Mouse (Mus musculus): ENCODE results near the gene Slc1a7. TPM values are rescaled to one million over a fixed set of nuclear protein-coding genes. Genes with fewer than 3 reads are reported as not detected.
A peak's percentile ranks its signal among the peaks of the same experiment; 100 is the strongest.

Gene Slc1a7
- polyA plus RNA-seq, 1 experiment from 2014 or later, result 0.15 TPM

GRCm38 (mm10) chr4:108030888-108031501, 62.9 kb downstream of the Slc1a7 start:
- H3K27me3 ChIP-seq (replicated peaks; ENCODE audit: control insufficient read depth, insufficient read depth, low read length), result peaks cover 16% of the 10 kb centered on the region
- peak overlapping the region; percentile 67 for H3K9ac ChIP-seq (ENCODE audit: low read depth, low read length)
- H3K4me2 ChIP-seq (ENCODE audit: low read depth, low read length), result peak overlapping the region; percentile 97
- peak overlapping the region; percentile 60 for H3K4me3 ChIP-seq (ENCODE audit: low read length)
- H3K36me3 ChIP-seq (ENCODE audit: control insufficient read depth, insufficient read depth, low read length), result no peaks in the 10 kb centered on the region
- H3K27ac ChIP-seq (ENCODE audit: low read length), result no peak overlapping the region
- H3K4me1 ChIP-seq (ENCODE audit: control insufficient read depth, insufficient read depth, low read length), result peaks cover 11% of the 10 kb centered on the region; the same call in 1 of the 2 replicates
- 7% methylated on average over 22 of the region's 22 CpGs for WGBS
- no peak for ATAC-seq
- H3K9me3 ChIP-seq (ENCODE audit: control insufficient read depth, low read length), result no peaks in the 10 kb centered on the region

GRCm38 (mm10) chr4:108031502-108032351, 63.6 kb downstream of the Slc1a7 start:
- no peaks in the 10 kb centered on the region for H3K9me3 ChIP-seq (ENCODE audit: control insufficient read depth, low read length)
- no peaks in the 10 kb centered on the region for H3K36me3 ChIP-seq (ENCODE audit: control insufficient read depth, insufficient read depth, low read length)
- H3K4me3 ChIP-seq (ENCODE audit: low read length), result peak overlapping the region; percentile 60
- ATAC-seq, result peak; percentile 19; the same call in 1 of the 2 replicates
- peaks cover 16% of the 10 kb centered on the region for H3K27me3 ChIP-seq (replicated peaks; ENCODE audit: control insufficient read depth, insufficient read depth, low read length)
- H3K27ac ChIP-seq (ENCODE audit: low read length), result no peak overlapping the region
- WGBS, result under 1% methylated on average over 65 of the region's 86 CpGs
- H3K4me2 ChIP-seq (ENCODE audit: low read depth, low read length), result peak overlapping the region; percentile 97
- peak overlapping the region; percentile 67 for H3K9ac ChIP-seq (ENCODE audit: low read depth, low read length)
- peaks cover 11% of the 10 kb centered on the region; the same call in 1 of the 2 replicates for H3K4me1 ChIP-seq (ENCODE audit: control insufficient read depth, insufficient read depth, low read length)

GRCm38 (mm10) chr4:108032352-108032849, 64.3 kb downstream of the Slc1a7 start:
- WGBS, result 47% methylated on average over 11 of the region's 11 CpGs
- ATAC-seq, result no peak

GRCm38 (mm10) chr4:108033041-108033764, 65.1 kb downstream of the Slc1a7 start:
- Histone ChIP-seq H3K9me3 (ENCODE audit: control insufficient read depth, low read length) (no peaks in the 10 kb centered on the region), H3K4me2 (ENCODE audit: low read depth, low read length) (no peak overlapping the region), H3K27me3 (replicated peaks; ENCODE audit: control insufficient read depth, insufficient read depth, low read length) (peaks cover 16% of the 10 kb centered on the region), H3K9ac (ENCODE audit: low read depth, low read length) (no peak overlapping the region), H3K4me3 (ENCODE audit: low read length) (no peak overlapping the region), H3K36me3 (ENCODE audit: control insufficient read depth, insufficient read depth, low read length) (no peaks in the 10 kb centered on the region), H3K4me1 (ENCODE audit: control insufficient read depth, insufficient read depth, low read length) (peaks cover 11% of the 10 kb centered on the region; the same call in 1 of the 2 replicates), H3K27ac (ENCODE audit: low read length) (no peak overlapping the region)
- no peak for ATAC-seq
- 80% methylated on average over 8 of the region's 8 CpGs for WGBS

More at GRCm38 (mm10) chr4:108032352-108032849, 64.3 kb downstream of the Slc1a7 start:
- no peak overlapping the region for H3K27ac ChIP-seq (ENCODE audit: low read length)
- peak overlapping the region; percentile 67; the same call in 1 of the 2 replicates for H3K9ac ChIP-seq (ENCODE audit: low read depth, low read length)
- no peaks in the 10 kb centered on the region for H3K36me3 ChIP-seq (ENCODE audit: control insufficient read depth, insufficient read depth, low read length)
- H3K9me3 ChIP-seq (ENCODE audit: control insufficient read depth, low read length), result no peaks in the 10 kb centered on the region
- H3K4me1 ChIP-seq (ENCODE audit: control insufficient read depth, insufficient read depth, low read length), result peaks cover 11% of the 10 kb centered on the region; the same call in 1 of the 2 replicates
- peaks cover 16% of the 10 kb centered on the region for H3K27me3 ChIP-seq (replicated peaks; ENCODE audit: control insufficient read depth, insufficient read depth, low read length)
- peak overlapping the region; percentile 97 for H3K4me2 ChIP-seq (ENCODE audit: low read depth, low read length)
- peak overlapping the region; percentile 60 for H3K4me3 ChIP-seq (ENCODE audit: low read length)

GRCm38 (mm10) chr4:108037027-108037426, 68.9 kb downstream of the Slc1a7 start:
- Histone ChIP-seq H3K4me1 (ENCODE audit: control insufficient read depth, insufficient read depth, low read length) (peaks cover 3% of the 10 kb centered on the region; the same call in 1 of the 2 replicates), H3K36me3 (ENCODE audit: control insufficient read depth, insufficient read depth, low read length) (no peaks in the 10 kb centered on the region), H3K4me2 (ENCODE audit: low read depth, low read length) (no peak overlapping the region), H3K9ac (ENCODE audit: low read depth, low read length) (no peak overlapping the region), H3K27ac (ENCODE audit: low read length) (no peak overlapping the region), H3K4me3 (ENCODE audit: low read length) (no peak overlapping the region), H3K9me3 (ENCODE audit: control insufficient read depth, low read length) (no peaks in the 10 kb centered on the region), H3K27me3 (replicated peaks; ENCODE audit: control insufficient read depth, insufficient read depth, low read length) (peaks cover 1% of the 10 kb centered on the region; the same call in 1 of the 2 replicates)
- WGBS, result 84% methylated on average over 8 of the region's 8 CpGs
- ATAC-seq, result no peak

GRCm38 (mm10) chr4:108045136-108046107, 77.3 kb downstream of the Slc1a7 start:
- Histone ChIP-seq H3K4me1 (ENCODE audit: control insufficient read depth, insufficient read depth, low read length) (no peaks in the 10 kb centered on the region), H3K4me2 (ENCODE audit: low read depth, low read length) (no peak overlapping the region), H3K9ac (ENCODE audit: low read depth, low read length) (no peak overlapping the region), H3K36me3 (ENCODE audit: control insufficient read depth, insufficient read depth, low read length) (no peaks in the 10 kb centered on the region; the same call in 1 of the 2 replicates), H3K27me3 (replicated peaks; ENCODE audit: control insufficient read depth, insufficient read depth, low read length) (no peaks in the 10 kb centered on the region), H3K27ac (ENCODE audit: low read length) (no peak overlapping the region), H3K4me3 (ENCODE audit: low read length) (no peak overlapping the region), H3K9me3 (ENCODE audit: control insufficient read depth, low read length) (no peaks in the 10 kb centered on the region)
- 73% methylated on average over 19 of the region's 19 CpGs for WGBS
- ATAC-seq, result no peak

GRCm38 (mm10) chr4:108046136-108046535, 78.0 kb downstream of the Slc1a7 start:
- no peak overlapping the region for H3K4me3 ChIP-seq (ENCODE audit: low read length)
- WGBS, result 90% methylated on average over 8 of the region's 8 CpGs
- ATAC-seq, result no peak
- H3K9ac ChIP-seq (ENCODE audit: low read depth, low read length), result no peak overlapping the region
- H3K4me1 ChIP-seq (ENCODE audit: control insufficient read depth, insufficient read depth, low read length), result no peaks in the 10 kb centered on the region
- no peak overlapping the region for H3K27ac ChIP-seq (ENCODE audit: low read length)
- H3K9me3 ChIP-seq (ENCODE audit: control insufficient read depth, low read length), result no peaks in the 10 kb centered on the region
- H3K4me2 ChIP-seq (ENCODE audit: low read depth, low read length), result no peak overlapping the region
- H3K36me3 ChIP-seq (ENCODE audit: control insufficient read depth, insufficient read depth, low read length), result no peaks in the 10 kb centered on the region; the same call in 1 of the 2 replicates
- no peaks in the 10 kb centered on the region for H3K27me3 ChIP-seq (replicated peaks; ENCODE audit: control insufficient read depth, insufficient read depth, low read length)

GRCm38 (mm10) chr4:108051687-108052274, 83.6 kb downstream of the Slc1a7 start:
- Histone ChIP-seq H3K9me3 (ENCODE audit: control insufficient read depth, low read length) (no peaks in the 10 kb centered on the region), H3K36me3 (ENCODE audit: control insufficient read depth, insufficient read depth, low read length) (peaks cover 16% of the 10 kb centered on the region), H3K9ac (ENCODE audit: low read depth, low read length) (no peak overlapping the region), H3K27ac (ENCODE audit: low read length) (no peak overlapping the region), H3K4me2 (ENCODE audit: low read depth, low read length) (no peak overlapping the region), H3K4me1 (ENCODE audit: control insufficient read depth, insufficient read depth, low read length) (no peaks in the 10 kb centered on the region), H3K27me3 (replicated peaks; ENCODE audit: control insufficient read depth, insufficient read depth, low read length) (no peaks in the 10 kb centered on the region), H3K4me3 (ENCODE audit: low read length) (no peak overlapping the region)
- WGBS, result 88% methylated on average over 10 of the region's 10 CpGs
- ATAC-seq, result no peak
